Mouse (Mus musculus) G1E (cell line): Measurements from ENCODE around the gene Pafah2.

ENCODE experiments used
- CTCF ChIP-seq: IDR thresholded peaks from 2 replicates; pipeline ENCODE4 v1.5.1; 2012; ENCODE audit warnings: low read depth, low read length, inconsistent platforms, mixed read lengths
- GATA1 ChIP-seq: IDR thresholded peaks from 2 replicates; pipeline ENCODE4 v1.6.1; 2012; ENCODE audit warnings: borderline replicate concordance, low read length, inconsistent platforms, mixed read lengths
- GATA2 ChIP-seq: IDR thresholded peaks from 2 replicates; pipeline ENCODE4 v1.6.1; 2012; ENCODE audit warnings: low read depth, low read length, inconsistent platforms, borderline replicate concordance
- POLR2AphosphoS5 ChIP-seq: IDR thresholded peaks from 2 replicates; pipeline ENCODE4 v1.6.1; 2012; ENCODE audit warnings: low read depth, low read length, inconsistent platforms; ENCODE audit not compliant: insufficient replicate concordance
- TAL1 ChIP-seq: conservative IDR thresholded peaks from 2 replicates; pipeline ENCODE4 v1.6.1; 2012; ENCODE audit warnings: low read depth, low read length, inconsistent platforms, mixed read lengths

DNA sequence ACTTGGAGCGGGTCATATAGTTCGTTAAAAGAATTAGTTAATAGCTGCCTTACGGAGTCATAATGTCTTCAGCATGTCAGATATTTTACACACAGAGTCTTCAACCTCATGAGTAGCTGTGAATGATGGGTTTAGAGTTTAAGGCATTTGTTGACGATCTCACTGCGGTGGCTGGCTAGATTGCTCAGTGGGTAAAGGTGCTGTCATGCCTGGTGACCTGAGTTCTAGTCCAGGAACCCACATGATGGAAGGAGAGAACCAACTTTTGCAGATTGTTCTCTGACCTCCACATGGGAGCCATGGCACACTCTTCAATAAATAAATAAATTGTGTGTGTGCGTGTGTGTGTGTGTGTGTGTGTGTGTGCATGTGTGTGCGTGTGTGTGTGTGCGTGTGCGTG lies 1.6 kb downstream of the Pafah2 start:
- TF ChIP-seq TAL1: no peak
- TF ChIP-seq CTCF: no peak
- no peak for TF ChIP-seq POLR2AphosphoS5
- TF ChIP-seq GATA1: no peak
- no peak for TF ChIP-seq GATA2
